Mouse (Mus musculus): ENCODE data around the gene Nrn1.

GRCm38 (mm10) chr13:36695516-36696201 lies 39.3 kb downstream of the Nrn1 start:
- no peak for TF ChIP-seq POLR2A (IDR thresholded peaks at IDR 0.05; ENCODE audit: borderline replicate concordance, control insufficient read depth, low read depth, low read length)
- TF ChIP-seq CTCF (IDR thresholded peaks at IDR 0.05; ENCODE audit: control insufficient read depth, insufficient read depth, low read length): no peak
